Mouse (Mus musculus) urinary bladder, adult 18-20 months (tissue): ENCODE results near the gene Acbd5.
"Not testable (repeated sequence)": the region's sequence is repeated elsewhere in the genome, so short reads cannot be mapped to it uniquely, and the experiment has no call there.

Experiments used
- DNase-seq, 2 experiments: peaks; one replicate each; pipeline ENCODE4 v3.0.0; 2022; ENCODE audit warnings: low spot score in 2 of 2, mixed read lengths in 2 of 2

Gene Acbd5

DNA sequence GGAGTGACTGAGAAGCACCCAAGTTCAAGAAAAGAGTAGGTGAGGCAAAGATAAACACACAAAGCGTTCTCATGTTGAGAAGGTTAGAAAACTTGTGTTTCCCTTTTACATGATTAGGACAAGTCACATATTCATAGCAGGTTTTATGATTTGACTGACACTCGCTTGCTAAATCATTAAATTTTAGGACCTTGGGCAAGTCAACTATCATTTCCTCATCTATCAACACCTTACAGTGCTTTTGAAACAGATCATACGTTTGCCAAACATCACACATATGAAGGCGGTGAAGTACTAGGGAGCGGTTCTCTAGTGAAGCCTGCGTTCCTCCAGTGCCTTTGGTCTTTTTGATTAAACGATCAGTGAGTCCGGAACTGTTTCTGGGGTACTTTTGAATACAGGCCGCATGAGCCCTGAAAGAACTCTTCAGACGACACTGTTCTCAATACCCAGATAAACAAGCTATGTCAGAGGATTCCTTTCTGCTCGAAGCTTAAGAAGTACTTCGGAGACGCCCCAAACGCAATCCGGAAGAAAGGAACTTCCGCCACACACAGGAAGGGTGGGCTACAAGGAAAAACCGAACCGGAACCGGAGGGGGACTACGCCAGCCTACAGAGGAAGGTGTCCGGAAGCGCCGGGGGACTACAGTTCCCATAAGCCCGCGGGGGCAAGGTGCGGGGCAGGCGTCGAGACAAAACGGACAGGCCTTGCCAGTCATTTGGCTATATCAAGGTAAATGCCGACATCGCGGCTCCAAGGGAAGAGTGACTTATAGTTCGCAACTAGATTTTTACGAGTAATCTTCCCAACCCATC, at the start of gene Acbd5:
Gene Acbd5 (plus strand): TSS at position 616 of the 818 bp plus-strand sequence.
- peak; percentile 87 to 96 for DNase-seq

- DNase-seq, result no peak
Observed at GRCm38 (mm10) chr2:23019170-23019569, 48.8 kb upstream of the Acbd5 start.

- no peak for DNase-seq
Observed at GRCm38 (mm10) chr2:23021320-23021719, 46.6 kb upstream of the Acbd5 start.

DNA sequence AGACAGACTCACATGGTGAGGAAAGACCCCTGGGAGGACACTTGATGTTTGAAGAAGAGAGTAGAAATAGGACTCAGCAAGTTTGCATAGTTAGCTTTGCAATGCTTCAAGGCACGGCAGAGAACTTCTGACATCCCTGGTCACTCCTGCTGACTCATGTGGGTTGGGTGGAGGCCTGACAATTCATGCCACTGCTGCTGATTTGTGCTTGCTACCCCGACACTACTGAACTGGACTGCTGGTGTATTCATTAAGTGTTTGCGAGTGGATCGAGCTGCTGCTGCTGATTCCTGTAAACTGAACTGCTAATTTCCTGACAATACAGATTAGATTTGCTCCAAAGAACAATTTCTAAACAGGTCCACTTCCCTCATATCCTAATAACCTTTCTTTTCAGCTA, 46.2 kb upstream of the Acbd5 start:
- DNase-seq, result peak; percentile 28 to 39

DNA sequence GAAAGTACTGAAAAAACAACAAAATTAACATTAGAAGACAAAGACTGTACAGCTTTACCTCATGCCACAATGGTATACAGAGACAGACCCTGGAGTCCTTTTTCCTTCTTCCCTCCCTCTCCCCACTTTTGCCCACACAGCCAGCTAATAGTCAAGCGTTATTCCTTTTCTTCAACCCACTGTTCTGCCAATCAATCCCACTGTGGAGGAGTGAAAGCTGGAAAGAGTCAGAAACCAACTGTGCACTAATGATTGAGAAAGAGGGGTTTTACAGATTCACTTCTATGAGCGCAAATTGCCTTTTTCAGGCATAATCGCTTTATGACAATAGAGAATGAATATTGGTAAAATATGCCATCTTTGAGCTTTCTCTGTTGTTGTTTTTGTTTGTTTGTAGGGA, 44.9 kb upstream of the Acbd5 start:
- no peak for DNase-seq

DNA sequence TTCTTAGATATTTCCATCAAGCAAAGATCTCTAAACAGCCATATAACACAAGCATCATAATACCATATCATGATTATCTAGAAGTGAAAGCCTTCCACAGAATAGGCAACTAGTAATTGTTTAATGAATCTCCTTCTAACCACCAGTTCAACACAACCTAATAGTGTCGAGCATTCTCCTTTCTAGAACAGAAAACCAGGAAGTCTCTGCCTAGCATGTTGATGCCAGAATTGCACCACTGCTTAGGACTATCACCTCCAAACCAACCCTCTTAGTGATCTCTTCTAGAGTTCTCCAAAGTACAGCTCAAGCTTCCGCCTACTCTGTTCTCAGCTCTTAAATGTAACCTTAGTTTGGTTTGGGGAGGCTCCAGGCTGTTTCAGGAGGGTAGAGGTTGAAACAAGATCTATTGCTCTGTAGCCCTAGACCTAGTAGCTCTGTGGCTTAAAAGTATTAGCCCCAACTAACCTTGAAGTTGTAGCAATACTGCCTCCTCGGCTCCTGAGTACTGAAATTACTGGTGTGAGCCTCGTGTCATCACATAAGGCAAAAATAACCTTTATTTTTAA, 44.2 kb upstream of the Acbd5 start:
- no peak for DNase-seq

- DNase-seq, result no peak
Observed at GRCm38 (mm10) chr2:23026379-23026778, 41.6 kb upstream of the Acbd5 start.

DNA sequence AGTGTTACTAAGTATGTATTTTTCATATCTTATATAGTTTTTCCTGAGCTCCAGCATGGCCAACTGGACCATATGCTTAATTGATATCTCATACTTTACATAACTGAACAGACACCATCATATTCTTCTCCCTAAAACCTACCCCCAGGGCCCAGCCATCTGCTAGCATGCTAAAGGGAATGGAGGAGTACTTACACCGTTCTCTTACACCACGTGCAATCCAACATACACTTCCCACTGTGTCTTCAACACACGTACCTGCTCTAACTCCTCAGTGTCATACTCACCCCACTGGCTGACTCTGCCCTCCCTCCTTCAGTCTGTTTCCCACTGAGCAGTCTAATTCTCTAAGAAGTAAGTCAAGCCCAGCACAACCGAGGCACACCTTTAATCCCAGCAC, 39.1 kb upstream of the Acbd5 start:
- DNase-seq, result no peak

DNA sequence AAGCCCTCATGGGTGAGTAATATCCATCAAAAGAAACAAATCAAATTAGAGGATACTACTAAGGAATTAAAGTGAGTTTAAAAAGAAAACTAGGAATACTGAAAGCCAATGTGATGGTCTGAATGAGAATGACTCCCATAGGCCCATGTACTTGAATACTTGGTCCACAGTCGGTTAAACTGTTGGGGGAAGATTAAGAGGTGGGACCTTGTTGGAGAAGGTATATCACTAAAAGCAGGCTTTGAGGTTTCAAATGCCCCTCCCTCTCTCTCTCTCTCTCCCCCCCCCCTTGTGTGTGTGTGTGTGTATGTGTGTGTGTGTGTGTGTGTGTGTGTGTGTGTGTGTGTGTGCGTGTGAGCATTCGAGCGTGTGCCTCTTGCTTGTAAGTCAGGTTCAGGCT, 37.3 kb upstream of the Acbd5 start:
- no peak for DNase-seq

DNA sequence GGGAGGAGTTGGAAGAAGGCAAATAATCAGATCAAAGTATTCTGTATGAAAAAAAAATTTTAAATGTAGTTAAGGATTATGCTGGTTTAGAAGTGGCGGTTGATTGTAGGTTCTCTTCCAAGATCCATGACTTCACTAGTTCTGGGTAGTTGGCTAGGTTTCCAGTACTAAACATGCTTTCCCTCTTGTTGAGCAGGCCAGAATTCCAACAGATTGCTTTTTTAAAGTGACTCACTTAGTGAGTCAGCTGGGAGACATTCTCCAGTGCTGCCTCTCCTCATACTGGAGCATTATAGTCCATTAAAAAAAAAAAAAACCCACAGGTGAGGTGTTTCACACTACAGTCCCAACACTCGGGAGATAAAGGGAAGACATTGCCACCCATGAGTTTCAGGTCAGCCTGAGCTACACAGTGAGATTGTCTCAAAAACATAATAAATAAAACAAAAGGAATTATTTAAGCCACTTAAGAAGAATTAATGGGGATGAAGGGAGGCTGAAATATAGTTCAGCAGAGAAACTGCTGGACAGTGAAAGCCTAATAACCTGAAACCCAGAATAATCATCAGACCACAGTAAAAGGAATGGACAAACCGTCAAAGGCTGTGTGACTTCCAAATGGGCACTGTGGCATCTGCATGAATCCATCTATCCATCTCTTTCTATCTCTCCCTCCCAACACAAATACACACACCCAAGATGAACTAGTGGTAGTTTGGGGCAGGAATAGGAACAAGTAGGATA, 33.1 kb upstream of the Acbd5 start:
- peak in 1 of 2 experiments; percentile 6 for DNase-seq

GRCm38 (mm10) chr2:23035467-23035866, 32.5 kb upstream of the Acbd5 start:
- no peak for DNase-seq

GRCm38 (mm10) chr2:23039082-23040000, 28.6 kb upstream of the Acbd5 start:
- peak; percentile 31 to 72 for DNase-seq

- DNase-seq, result peak in 1 of 2 experiments; percentile 94
Observed at GRCm38 (mm10) chr2:23040001-23040646, 27.8 kb upstream of the Acbd5 start, which contains the start of gene Abi1. Gene Abi1, minus strand, starts transcription at chr2:23040241.

GRCm38 (mm10) chr2:23040690-23041089, 27.3 kb upstream of the Acbd5 start:
- DNase-seq, result not testable (repeated sequence)

GRCm38 (mm10) chr2:23041457-23041856, 26.5 kb upstream of the Acbd5 start:
- DNase-seq, result no peak

DNA sequence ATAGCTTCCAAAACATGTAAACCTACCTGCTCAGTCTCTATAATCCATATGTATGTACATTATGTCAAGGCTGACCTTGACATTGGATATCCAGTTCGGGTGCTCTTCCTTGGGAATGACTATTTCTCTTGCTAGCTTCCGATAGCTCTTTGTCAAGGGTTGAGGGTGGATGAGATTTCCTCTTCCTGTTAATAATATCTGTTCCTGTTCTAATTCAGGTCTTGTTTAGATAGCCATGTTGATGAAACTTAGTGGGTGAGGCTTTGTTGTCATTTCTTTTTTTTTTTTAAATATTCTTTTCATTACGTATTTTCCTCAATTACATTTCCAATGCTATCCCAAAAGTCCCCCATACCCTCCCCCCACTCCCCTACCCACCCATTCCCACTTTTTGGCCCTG, 25.8 kb upstream of the Acbd5 start:
- DNase-seq, result no peak

- no peak for DNase-seq
Observed at GRCm38 (mm10) chr2:23045703-23046102, 22.3 kb upstream of the Acbd5 start.

GRCm38 (mm10) chr2:23048006-23048405, 20.0 kb upstream of the Acbd5 start:
- no peak for DNase-seq

GRCm38 (mm10) chr2:23051890-23052289, 16.1 kb upstream of the Acbd5 start:
- DNase-seq, result no peak

- no peak for DNase-seq
Observed at GRCm38 (mm10) chr2:23052523-23052922, 15.4 kb upstream of the Acbd5 start.

DNA sequence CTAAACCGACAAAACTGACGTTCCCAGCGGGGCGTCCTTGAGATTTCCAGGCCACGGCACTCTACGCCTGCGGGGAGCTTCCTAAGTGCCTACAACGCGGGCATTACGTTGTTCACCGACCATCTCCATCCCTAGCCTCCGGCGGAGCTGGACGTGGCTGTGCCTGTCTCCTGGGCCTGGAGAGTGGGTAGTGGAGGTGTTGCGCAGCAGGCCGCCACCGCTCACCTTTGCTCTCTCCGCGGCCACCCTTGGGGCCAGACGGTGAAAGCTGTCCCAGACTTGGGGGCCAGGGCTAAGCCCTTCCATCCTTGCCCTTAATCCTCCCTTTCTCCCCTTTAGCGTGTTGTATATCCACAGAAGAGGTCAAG, 387 bp downstream of the Acbd5 start:
- no peak for DNase-seq
